Mouse (Mus musculus): ENCODE data around the gene Srbd1.

The Srbd1 gene

GRCm38 (mm10) chr17:86145079-86145951 lies at the start of gene Srbd1:
Srbd1 (minus strand) TSS chr17:86145175.
- peak; percentile 86 for DNase-seq (ENCODE audit: low spot score in 2 of 2)

- no peak for DNase-seq (ENCODE audit: low spot score in 2 of 2)
Observed at GRCm38 (mm10) chr17:86193979-86194378, 49.0 kb upstream of the Srbd1 start.

GRCm38 (mm10) chr17:86187777-86188176 lies 42.8 kb upstream of the Srbd1 start:
- DNase-seq (ENCODE audit: low spot score in 2 of 2): no peak

- DNase-seq (ENCODE audit: low spot score in 2 of 2): peak in 1 of 2 experiments; percentile 56
Observed at GRCm38 (mm10) chr17:86185584-86185983, 40.6 kb upstream of the Srbd1 start.

GRCm38 (mm10) chr17:86184552-86185209 lies 39.7 kb upstream of the Srbd1 start:
- no peak for DNase-seq (ENCODE audit: low spot score in 2 of 2)

- no peak for DNase-seq (ENCODE audit: low spot score in 2 of 2)
Observed at GRCm38 (mm10) chr17:86183788-86184187, 38.8 kb upstream of the Srbd1 start.

GRCm38 (mm10) chr17:86176722-86177121 lies 31.7 kb upstream of the Srbd1 start:
- no peak for DNase-seq (ENCODE audit: low spot score in 2 of 2)

GRCm38 (mm10) chr17:86175516-86175915 lies 30.5 kb upstream of the Srbd1 start:
- DNase-seq (ENCODE audit: low spot score in 2 of 2): no peak

- no peak for DNase-seq (ENCODE audit: low spot score in 2 of 2)
Observed at GRCm38 (mm10) chr17:86170164-86170958, 25.4 kb upstream of the Srbd1 start.

- peak in 1 of 2 experiments; percentile 54 for DNase-seq (ENCODE audit: low spot score in 2 of 2)
Observed at GRCm38 (mm10) chr17:86169092-86169491, 24.1 kb upstream of the Srbd1 start.

GRCm38 (mm10) chr17:86168231-86168981 lies 23.4 kb upstream of the Srbd1 start:
- peak in 1 of 2 experiments; percentile 49 for DNase-seq (ENCODE audit: low spot score in 2 of 2)

- DNase-seq (ENCODE audit: low spot score in 2 of 2): peak; percentile 73 to 79
Observed at GRCm38 (mm10) chr17:86167320-86168230, 22.6 kb upstream of the Srbd1 start, which contains the start of gene Prkce. Prkce (plus strand) TSS chr17:86167785.

GRCm38 (mm10) chr17:86166567-86167319 lies 21.8 kb upstream of the Srbd1 start:
- peak; percentile 43 to 52 for DNase-seq (ENCODE audit: low spot score in 2 of 2)

GRCm38 (mm10) chr17:86166051-86166566 lies 21.1 kb upstream of the Srbd1 start:
- DNase-seq (ENCODE audit: low spot score in 2 of 2): no peak

- DNase-seq (ENCODE audit: low spot score in 2 of 2): no peak
Observed at GRCm38 (mm10) chr17:86164416-86164815, 19.4 kb upstream of the Srbd1 start.

- no peak for DNase-seq (ENCODE audit: low spot score in 2 of 2)
Observed at GRCm38 (mm10) chr17:86162672-86163071, 17.7 kb upstream of the Srbd1 start.

- no peak for DNase-seq (ENCODE audit: low spot score in 2 of 2)
Observed at GRCm38 (mm10) chr17:86156999-86157398, 12.0 kb upstream of the Srbd1 start.

- DNase-seq (ENCODE audit: low spot score in 2 of 2): peak; percentile 58 to 70
Observed at GRCm38 (mm10) chr17:86150867-86151348, 5.9 kb upstream of the Srbd1 start.

GRCm38 (mm10) chr17:86149726-86150125 lies 4.8 kb upstream of the Srbd1 start:
- DNase-seq (ENCODE audit: low spot score in 2 of 2): no peak

Measured in right cerebral cortex, postnatal 36 days (tissue).